Mouse (Mus musculus) lung, adult 2 months (tissue): Measurements from ENCODE around the gene Gpr183. TPM values are rescaled to one million over a fixed set of nuclear protein-coding genes. Genes with fewer than 3 reads are reported as not detected.

Source experiments
- DNase-seq: peaks from one replicate; pipeline ENCODE4 v3.0.0; 2022
- H3K4me1 ChIP-seq: fragments of 200-500 bp; 2 replicates; pipeline ENCODE4 v1.6.1; 2011; ENCODE audit warnings: low read length; ENCODE audit not compliant: control insufficient read depth, insufficient read depth
- H3K4me3 ChIP-seq: fragments of 200-500 bp; replicated peaks from 2 replicates; pipeline ENCODE3; 2011; ENCODE audit warnings: low read depth, mild to moderate bottlenecking, control low read depth, low read length; ENCODE audit errors: extremely low read depth
- CTCF ChIP-seq: fragments of 200-500 bp; IDR thresholded peaks from 2 replicates; pipeline ENCODE4 v1.5.1; 2011; ENCODE audit warnings: mild to moderate bottlenecking, low read length, control low read depth; ENCODE audit not compliant: insufficient read depth
- POLR2A ChIP-seq: fragments of 200-500 bp; IDR thresholded peaks from 2 replicates; pipeline ENCODE4 v1.6.1; 2011; ENCODE audit warnings: low read depth, mild to moderate bottlenecking, control low read depth, low read length, borderline replicate concordance; ENCODE audit errors: extremely low read depth
- WGBS: fragments of 180-500 bp; shearing (Covaris S2); methylation state at CpG from one replicate; pipeline ENCODE4 v1.1.7; 2018; 5-methylcytosine and 5-hydroxymethylcytosine counted together
- polyA plus RNA-seq: library from polyadenylated mRNA; depleted of rRNA; stranded (reverse); fragments of >200 nt; gene quantifications from 2 replicates; pipeline ENCODE4 v1.2.3, GENCODE M21; 2012

The Gpr183 gene
- polyA plus RNA-seq, 1 experiment, result 3.1 TPM

DNA sequence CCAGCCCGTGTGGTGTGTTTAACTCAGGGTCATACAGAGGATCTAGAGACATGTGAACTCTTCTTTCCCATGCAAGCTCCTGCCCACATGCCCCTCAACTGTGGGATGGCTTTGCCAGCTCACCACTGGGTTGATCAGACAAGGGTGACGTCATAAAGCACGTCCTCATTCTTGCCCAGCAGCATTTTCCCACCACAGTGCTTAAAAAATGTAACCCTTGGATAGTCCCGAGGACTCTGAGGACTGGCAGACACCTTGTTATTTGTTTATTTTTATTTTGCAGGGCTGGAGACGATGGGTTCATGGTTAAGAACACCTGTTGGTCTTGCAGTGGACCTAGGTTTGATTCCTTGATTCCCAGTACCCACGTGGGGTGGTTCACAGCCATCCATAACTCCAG, 25.9 kb upstream of the Gpr183 start:
- Histone ChIP-seq H3K4me3 (no peak overlapping the region), H3K4me1 (peaks cover 3% of the 10 kb centered on the region)
- DNase-seq, result no peak
- TF ChIP-seq POLR2A, result no peak
- no peak for TF ChIP-seq CTCF
- WGBS, result 84% methylated on average over 6 of the region's 6 CpGs

DNA sequence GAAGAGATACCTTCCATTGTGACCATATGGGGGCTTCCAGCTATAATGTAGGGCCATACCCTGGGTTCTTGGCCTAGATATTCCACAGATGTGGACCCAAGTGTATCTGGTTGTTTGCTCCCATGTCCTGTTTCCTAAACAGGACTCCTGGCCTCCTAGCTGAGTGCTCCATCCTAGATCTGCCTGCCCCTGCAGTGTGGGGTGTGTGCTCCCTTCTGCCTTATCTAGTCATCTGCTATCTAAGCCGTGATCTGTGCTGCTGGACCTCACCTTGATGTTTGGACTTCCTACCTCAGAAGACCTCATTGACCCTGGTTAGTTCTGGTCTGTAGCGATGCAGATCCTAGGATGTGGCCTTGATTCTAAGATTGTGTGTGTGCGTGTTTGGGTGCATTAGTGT, 24.9 kb upstream of the Gpr183 start:
- WGBS, result 93% methylated on average over 3 of the region's 3 CpGs
- TF ChIP-seq CTCF, result no peak
- TF ChIP-seq POLR2A, result no peak
- no peak overlapping the region for H3K4me3 ChIP-seq
- no peak for DNase-seq
- peaks cover 3% of the 10 kb centered on the region for H3K4me1 ChIP-seq

DNA sequence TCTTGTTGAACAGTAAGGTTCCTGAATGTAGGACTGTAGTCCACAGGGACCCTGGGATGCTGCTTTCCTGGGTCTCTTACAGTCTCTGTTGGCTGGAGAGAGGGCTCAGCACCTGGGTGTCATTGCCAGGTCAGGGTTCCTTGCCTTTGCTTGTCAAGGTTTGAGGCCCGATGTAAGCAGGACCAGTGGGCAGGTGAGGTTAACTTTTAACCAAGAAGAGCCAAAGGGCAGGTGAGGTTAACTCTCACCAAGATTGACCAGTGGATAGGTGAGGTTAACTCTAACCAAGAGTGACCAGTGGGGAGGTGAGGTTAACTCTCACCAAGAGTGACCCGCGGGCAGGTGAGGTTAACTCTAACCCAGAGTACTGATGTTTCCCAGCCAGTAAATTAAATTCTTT, 24.3 kb upstream of the Gpr183 start:
- DNase-seq, result no peak
- TF ChIP-seq CTCF, result no peak
- Histone ChIP-seq H3K4me3 (no peak overlapping the region), H3K4me1 (peaks cover 3% of the 10 kb centered on the region)
- 89% methylated on average over 3 of the region's 3 CpGs for WGBS

DNA sequence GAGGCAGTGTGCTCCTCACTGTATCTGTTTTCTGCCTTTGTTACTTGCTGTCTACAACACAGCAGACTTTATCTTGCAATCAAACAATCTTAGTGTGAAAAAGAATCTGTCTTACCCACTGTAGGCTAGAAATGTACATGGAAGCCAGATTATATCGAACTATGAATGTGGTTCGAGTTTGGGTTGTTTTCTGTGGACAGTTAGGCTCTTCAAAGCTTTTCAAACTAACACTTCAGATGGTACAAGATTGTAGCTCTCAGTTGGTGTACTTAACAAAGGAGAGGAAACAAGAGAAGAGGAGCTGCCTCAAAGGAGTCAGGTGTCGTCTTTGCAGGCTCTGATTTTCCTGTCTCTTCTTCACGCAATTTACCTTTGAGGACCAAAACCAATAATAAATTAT, 22.7 kb upstream of the Gpr183 start:
- Histone ChIP-seq H3K4me1 (peaks cover 6% of the 10 kb centered on the region), H3K4me3 (no peak overlapping the region)
- WGBS, result 75% methylated on average over 4 of the region's 4 CpGs
- TF ChIP-seq CTCF, result no peak
- TF ChIP-seq POLR2A, result no peak
- no peak for DNase-seq

DNA sequence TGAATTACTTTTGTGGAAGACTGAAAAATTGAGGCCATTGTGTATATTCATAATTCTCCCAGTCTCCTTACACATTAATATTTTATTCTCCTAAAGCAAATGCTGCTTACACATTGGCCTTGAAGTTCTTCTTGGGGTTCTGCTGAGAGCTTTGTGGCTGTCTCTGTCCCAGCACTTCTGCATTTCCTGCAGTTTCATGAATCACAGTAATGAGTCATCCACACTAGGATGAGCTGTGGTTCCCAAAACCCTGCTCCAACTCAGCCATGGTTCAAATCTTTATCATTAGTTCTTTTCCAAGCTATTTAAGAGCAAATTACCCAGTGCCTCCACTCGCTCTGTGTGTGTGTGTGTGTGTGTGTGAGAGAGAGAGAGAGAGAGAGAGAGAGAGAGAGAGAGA, 22.3 kb upstream of the Gpr183 start:
- 82% methylated on average over 1 of the region's 1 CpGs for WGBS
- Histone ChIP-seq H3K4me1 (peaks cover 5% of the 10 kb centered on the region), H3K4me3 (no peak overlapping the region)
- TF ChIP-seq CTCF (no peak), POLR2A (no peak)
- no peak for DNase-seq

DNA sequence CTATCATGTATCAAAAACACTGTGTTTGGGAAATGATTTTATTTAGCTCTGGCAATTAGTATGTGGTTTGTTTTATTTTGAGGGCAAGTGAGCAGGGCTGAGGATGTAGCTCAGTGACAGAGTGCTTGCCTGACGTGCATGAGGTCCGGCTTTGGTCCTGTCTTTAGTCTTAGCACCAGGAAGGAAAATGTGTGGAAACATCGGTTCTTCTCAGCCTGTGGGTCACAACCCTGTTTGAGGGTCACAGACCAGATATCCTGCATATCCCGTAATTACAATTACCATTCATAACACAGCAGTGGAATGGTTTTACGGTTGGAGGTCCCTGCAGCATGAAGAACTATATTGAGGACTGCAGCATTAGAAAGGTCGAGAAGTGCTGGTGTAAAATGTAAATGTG, 21.0 kb upstream of the Gpr183 start:
- TF ChIP-seq POLR2A (no peak), CTCF (no peak)
- no peak overlapping the region for H3K4me3 ChIP-seq
- H3K4me1 ChIP-seq, result 0 out of 2 replicates have a peak, but pooled peaks cover 3% of the 10 kb centered on the region
- 74% methylated on average over 6 of the region's 6 CpGs for WGBS
- no peak for DNase-seq

DNA sequence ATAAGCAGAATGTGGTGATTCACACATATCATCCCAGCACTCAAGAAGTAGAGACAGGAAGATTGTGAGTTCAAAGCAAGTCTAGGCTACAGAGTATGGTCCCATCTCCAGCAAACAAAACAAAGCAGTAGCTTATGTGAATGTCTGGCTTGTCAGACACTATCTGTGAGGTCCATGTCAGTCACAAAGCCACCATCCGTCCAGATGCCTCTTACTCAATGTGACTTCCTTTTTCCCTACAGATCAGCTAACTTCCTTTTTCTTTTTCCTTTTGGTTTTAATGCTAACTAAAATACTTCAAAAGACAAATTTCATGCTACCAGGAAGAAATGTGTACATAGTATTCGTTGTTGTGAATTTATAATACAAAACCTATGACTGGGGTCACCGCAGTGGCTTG, 20.5 kb upstream of the Gpr183 start:
- 52% methylated on average over 3 of the region's 3 CpGs for WGBS
- 0 out of 2 replicates have a peak, but pooled peaks cover 3% of the 10 kb centered on the region for H3K4me1 ChIP-seq
- no peak for DNase-seq
- TF ChIP-seq POLR2A (no peak), CTCF (no peak)
- no peak overlapping the region for H3K4me3 ChIP-seq

DNA sequence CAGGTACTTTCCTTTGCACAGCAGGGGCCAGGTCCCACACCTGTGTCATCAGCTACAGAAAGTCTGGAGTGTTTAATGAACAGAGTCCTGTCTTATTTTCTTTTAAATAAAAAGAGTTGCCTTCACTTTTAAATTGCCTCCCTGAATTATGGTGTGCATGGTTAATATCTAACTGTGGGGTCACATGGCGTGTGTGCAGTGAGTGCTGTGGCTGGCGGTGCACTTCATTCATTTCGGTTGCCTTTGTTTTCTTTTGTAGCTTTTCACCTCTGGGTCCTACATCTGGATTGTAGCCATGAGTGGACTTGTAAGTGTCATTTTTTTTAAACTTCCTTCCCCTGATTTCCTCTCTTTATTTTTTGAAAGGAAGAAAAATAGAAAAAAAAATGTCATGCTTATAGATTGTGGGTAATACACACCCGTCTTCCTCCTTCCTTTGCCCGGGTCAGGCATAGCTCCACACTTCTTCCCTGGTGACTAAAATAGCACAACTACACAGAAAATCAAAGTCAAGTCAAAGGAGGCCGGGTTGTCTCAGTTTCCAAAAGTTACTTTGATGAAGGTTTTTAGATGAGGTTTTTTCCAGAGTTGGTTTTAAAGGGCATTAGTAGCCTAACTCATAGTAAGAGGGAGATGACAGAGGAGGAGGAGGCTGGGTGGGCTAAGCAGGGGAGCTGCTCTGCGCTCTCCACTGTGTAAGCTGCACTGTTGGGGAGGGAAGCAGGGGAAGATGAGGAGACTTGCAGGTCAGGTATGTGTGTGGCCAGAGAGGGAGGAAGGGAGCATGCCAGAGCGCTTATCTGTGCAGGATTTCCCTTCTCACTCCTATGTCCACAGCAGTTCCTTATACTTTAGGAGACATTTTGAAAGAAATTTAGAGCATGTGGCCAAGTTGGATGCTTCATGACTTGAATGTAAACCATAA, 18.3 kb upstream of the Gpr183 start:
- no peak for DNase-seq
- TF ChIP-seq POLR2A (no peak), CTCF (no peak)
- H3K4me1 ChIP-seq, result 0 out of 2 replicates have a peak, but pooled peaks cover 3% of the 10 kb centered on the region
- 37% methylated on average over 8 of the region's 8 CpGs for WGBS
- no peak overlapping the region for H3K4me3 ChIP-seq

DNA sequence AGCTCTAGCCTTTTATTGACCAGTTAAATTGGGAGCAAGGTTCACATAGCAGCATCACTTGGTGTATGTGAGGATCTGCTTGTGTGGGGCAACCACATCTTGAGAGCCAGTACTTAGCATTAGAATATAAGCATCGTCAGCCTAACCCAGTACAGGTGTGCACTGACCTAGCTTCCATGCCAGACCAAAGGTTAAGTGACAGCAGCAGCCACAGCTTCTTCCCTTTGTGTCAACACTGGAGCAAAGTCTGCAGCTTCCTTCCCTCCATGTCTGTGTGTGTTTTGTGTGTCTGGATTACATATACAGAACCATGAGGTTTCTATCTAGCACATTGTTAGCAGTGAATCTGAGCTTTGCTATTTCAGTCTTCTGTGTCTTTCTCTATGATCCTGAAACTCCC, 16.5 kb upstream of the Gpr183 start:
- no peak for DNase-seq
- 77% methylated on average over 1 of the region's 1 CpGs for whole genome bisulfite sequencing
- TF ChIP-seq CTCF (no peak), POLR2A (no peak)
- no peak overlapping the region for H3K4me3 ChIP-seq
- H3K4me1 ChIP-seq, result 0 out of 2 replicates have a peak, but pooled peaks cover 3% of the 10 kb centered on the region

DNA sequence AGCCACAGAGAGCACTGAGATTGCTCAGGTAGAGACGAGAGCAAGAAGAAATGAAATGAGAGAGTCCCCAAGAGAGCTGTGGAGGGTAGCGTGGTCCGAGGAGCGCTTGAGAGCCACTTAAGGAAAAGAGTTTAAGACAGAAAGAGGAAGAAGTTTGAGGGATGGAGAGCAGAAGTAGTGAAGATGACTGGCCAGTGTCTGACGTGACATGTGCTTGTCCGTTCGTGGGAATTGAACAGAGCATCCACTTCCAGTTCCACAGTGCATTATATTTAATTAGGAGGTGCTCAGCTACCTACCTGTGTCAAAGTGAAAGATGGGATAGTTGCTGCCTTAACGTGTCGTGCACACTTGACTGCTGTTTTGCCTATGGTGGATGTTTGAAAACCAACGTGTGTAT, 8.1 kb upstream of the Gpr183 start:
- Histone ChIP-seq H3K4me1 (no peaks in the 10 kb centered on the region), H3K4me3 (no peak overlapping the region)
- no peak for DNase-seq
- WGBS, result 85% methylated on average over 10 of the region's 10 CpGs
- TF ChIP-seq CTCF (no peak), POLR2A (no peak)
